Mouse (Mus musculus) heart, postnatal 36 days (tissue): ENCODE measurements around the gene Kera. TPM values are rescaled to one million over a fixed set of nuclear protein-coding genes. Genes with fewer than 3 reads are reported as not detected.
A peak's percentile ranks its signal among the peaks of the same experiment; 100 is the strongest.

Experiments used
- DNase-seq, 2 experiments: peaks; one replicate each; pipeline ENCODE4 v3.0.0; 2021 to 2022
- intact Hi-C: fragments of 180-260 bp; cut with DNase I; formaldehyde crosslinking; loops from one replicate; pipeline ENCODE4 v1.15.1; 2025
- total RNA-seq, 2 experiments: library from RNA; stranded (reverse); gene quantifications; 2 replicates each; pipeline ENCODE4 v1.2.3; 2021

Gene Kera
- total RNA-seq = not detected

- intact Hi-C loops = no loop called here
These were observed at the start of gene Kera for GRCm38 (mm10) chr10:97606579-97606978. Kera (plus strand) TSS chr10:97606879.

DNA sequence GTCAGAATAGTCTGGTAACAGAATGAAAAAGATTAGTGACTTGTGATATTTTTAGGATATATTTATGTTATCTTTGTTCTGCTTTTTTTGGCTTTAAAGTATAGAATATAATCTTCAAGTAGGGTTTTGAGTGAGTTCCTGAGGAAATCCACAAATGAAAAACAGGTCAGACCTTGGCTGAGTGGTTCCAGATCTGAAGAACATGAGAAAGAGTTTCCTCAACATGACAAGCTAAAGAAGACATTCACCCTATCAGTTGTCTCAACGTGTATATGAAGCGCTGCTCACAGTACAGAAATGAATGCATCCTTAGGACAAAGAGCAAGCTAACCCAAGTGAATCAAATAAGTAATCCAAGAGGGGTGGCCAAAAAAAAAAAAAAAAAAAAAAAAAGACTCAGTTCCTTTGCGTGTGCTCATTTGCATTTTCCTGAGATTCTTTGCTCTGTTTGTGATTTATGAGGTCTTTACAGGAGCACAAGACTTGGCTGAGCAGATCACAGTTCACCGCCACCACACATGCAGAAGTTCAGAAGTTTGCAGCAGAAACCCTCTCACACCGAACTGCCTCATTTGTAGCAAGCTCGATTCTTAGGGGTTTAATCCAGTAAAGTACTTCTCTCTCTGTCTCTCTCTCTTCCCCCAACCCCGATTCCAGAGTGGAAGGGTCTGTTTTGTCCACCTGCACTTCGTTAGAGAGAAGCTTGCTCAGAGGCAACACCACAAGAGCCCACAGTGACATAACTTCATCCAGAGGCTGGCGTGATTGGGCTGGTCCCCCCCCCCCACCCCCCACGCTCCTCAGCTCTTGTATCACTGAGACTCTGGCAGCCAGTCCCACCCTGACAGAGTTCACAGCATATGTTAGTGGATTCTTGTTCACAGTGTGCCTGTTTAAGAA, 41.5 kb upstream of the Kera start, which contains the start of gene Lum:
Gene Lum (plus strand): TSS at position 172 of the 900 bp plus-strand sequence.
- intact Hi-C loops = loop anchor here (5.0 kb wide), 2 partner anchors 102 to 188 kb away; no protein-coding TSS in a partner anchor
- no peak for DNase-seq

More at GRCm38 (mm10) chr10:97606579-97606978, at the start of gene Kera:
- DNase-seq = no peak

- peak in 1 of 2 experiments; percentile 34 for DNase-seq
- intact Hi-C loops = loop anchor here (2.0 to 5.0 kb wide), 3 partner anchors 85 to 190 kb away; no protein-coding TSS in a partner anchor
These were observed 39.1 kb upstream of the Kera start for GRCm38 (mm10) chr10:97567489-97568135.

- no peak for DNase-seq
- intact Hi-C loops = no loop called here
These were observed 24.0 kb upstream of the Kera start for GRCm38 (mm10) chr10:97582543-97583231.

DNA sequence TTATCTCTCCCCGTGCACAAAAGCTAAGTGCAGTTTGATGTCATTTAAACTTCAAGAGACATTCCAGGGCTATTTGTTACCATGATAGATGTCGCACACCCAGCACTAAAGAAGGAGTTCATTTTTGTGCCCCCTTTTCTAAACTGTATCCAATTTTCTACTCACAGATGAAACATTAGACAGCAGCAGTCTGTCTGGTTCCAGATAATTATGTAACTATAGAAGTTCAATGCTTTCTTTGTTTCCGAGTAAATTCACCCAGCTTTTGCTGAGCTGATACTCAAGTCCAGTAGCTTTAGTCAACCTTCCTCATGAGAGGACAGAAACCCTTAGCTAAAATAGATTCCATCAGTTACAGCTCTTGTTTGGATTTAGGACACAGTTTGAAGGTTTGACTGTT, 22.5 kb upstream of the Kera start:
- intact Hi-C loops = no loop called here
- DNase-seq = no peak

DNA sequence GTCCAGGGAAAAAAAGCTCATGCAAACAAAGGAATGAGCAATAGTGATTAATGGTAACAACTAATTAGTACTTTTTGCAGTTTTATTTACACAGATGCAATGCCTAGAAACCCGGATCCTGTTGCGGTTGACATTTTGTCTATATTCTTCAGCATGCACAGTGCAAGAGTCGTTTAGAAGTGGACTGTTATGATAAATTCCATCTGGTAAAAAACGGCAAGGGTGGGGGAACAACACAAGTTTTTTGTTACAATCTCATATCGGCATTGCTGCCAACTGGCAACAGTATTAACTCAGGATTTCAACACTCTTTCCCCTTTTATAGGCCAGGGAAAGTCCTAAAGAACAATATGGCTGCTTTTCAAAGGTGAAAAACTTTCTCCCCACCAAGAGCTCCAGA, 19.5 kb upstream of the Kera start:
- no peak for DNase-seq
- intact Hi-C loops = loop anchor here (5.0 kb wide), 2 partner anchors 80 to 105 kb away; no protein-coding TSS in a partner anchor

DNA sequence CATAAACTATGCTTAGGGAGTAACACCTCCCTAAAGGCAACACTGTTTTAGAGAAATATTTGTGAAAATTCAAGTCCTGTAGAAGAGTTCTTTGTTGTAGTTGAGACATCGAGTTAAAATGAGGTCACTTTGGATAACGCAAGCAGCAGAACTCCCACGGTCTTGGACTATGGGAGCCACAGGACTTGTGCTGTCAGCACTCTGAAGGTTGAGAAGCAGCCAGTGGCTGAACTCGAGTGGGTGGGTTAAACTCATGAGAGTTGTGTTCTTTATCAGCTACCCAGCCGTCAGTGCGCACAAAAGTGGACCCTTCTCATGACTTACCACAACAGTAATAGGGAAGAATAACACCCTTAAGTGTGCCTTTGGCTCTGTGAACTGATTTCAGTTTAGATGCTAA, 17.1 kb upstream of the Kera start:
- intact Hi-C loops = loop anchor here (5.0 kb wide), 2 partner anchors 78 to 107 kb away; no protein-coding TSS in a partner anchor
- peak; percentile 39 to 47 for DNase-seq

- intact Hi-C loops = no loop called here
- no peak for DNase-seq
These were observed 15.6 kb upstream of the Kera start for GRCm38 (mm10) chr10:97591036-97591435.

GRCm38 (mm10) chr10:97591685-97592084, 15.0 kb upstream of the Kera start:
- intact Hi-C loops = no loop called here
- no peak for DNase-seq

- intact Hi-C loops = no loop called here
- DNase-seq = no peak
These were observed 11.0 kb upstream of the Kera start for GRCm38 (mm10) chr10:97595680-97596079.

DNA sequence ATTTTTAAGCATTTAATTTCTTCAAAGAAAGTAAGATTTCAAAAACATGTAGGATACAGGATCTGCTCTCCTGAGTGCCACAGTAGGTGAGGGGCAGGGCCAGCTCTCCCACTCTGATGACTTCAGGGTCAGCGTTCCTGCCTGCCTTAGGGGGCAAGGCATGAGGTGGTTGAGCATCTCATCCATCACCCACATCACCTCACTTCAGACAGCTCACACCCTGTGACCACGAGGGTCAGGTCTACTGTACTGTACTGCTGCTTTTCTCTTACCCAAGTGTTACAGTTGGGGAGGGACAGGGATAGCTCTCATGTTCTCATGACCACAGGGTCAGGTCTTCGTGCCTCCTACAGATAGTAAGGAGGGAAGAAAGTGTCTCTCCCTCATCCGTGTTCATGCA, 4.9 kb upstream of the Kera start:
- intact Hi-C loops = no loop called here
- no peak for DNase-seq

GRCm38 (mm10) chr10:97603256-97603655, 3.4 kb upstream of the Kera start:
- intact Hi-C loops = no loop called here
- no peak for DNase-seq

DNA sequence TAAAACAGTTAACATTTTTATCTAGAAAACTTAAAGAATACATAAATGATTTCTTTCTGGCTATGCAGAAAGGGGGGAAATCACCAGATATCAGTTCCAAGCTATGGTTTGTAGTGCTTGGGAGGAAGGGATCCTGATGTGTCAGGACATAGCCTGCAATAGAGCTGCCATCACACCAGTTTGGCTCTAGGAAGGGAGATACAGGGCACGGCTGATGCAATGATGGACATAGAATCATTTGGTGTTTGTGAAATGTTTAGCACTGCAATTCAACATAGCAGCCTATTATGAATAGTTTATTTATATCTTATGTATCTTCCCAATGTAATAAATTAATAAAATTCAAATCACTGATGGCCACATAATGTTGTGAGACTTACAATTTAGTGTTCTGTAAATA, 15.6 kb downstream of the Kera start:
- intact Hi-C loops = no loop called here
- DNase-seq = no peak

GRCm38 (mm10) chr10:97624381-97624780, 17.7 kb downstream of the Kera start:
- DNase-seq = no peak
- intact Hi-C loops = no loop called here

DNA sequence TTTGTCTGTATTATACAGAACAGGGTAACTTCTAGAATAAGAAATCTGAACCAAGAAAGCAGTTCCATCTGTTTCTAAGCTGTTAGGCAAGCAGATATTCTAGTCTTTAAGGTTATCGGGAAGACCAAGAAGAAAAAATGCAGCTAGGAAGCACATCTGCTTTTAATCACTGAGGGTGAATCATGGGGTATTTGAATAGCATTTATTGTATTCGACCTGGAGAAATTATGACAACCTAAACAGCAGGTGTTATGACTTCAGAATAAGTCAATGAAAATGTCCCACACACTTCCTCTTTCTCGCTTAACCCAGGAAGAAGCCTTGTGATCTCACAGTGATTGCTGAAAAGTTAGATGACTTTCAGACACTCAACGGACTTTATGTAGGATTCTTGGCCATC, 18.4 kb downstream of the Kera start:
- no peak for DNase-seq
- intact Hi-C loops = no loop called here

DNA sequence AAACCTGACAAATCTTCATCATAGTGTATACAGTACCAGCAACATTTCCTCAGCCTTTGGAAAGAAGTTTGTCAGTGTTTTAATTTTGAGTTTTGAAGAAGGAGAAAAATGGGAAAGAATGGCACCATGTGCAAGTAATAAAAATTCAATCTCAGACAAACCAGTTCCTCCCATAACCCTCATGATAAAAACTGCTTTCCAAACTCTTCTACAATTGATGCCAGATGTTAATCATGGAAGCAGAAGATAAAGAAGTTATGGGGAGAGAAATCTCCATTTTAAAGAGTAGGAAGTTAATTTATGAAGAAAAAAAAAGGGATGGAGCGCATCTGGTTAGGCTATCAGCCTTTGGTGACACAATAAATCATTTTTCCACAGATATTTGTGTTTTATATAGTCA, 19.9 kb downstream of the Kera start:
- DNase-seq = no peak
- intact Hi-C loops = no loop called here

GRCm38 (mm10) chr10:97631061-97631460, 24.4 kb downstream of the Kera start:
- intact Hi-C loops = no loop called here
- no peak for DNase-seq

- DNase-seq = no peak
- intact Hi-C loops = no loop called here
These were observed 35.2 kb downstream of the Kera start for GRCm38 (mm10) chr10:97641926-97642325.

DNA sequence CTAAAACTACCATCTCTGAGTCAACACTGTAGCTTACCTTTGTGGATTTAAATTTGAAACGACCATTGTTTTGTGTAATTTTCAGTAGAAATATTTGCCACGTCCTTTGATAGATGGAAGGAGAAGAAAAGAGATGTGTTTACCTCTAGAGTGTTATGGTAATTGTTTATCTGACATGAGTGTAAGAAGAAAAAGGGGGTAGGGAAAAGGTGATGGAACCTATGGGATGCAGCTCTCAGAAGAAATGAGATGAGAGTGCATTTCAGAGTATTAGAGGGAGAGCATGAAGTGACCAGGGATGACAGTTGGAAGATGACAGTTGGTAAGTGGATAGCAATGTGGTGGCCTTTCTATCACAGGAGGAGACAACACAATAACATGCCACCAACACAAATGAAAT, 37.1 kb downstream of the Kera start, which contains the start of gene Epyc:
Gene Epyc (plus strand): TSS at position 301 of the 400 bp plus-strand sequence.
- intact Hi-C loops = no loop called here
- DNase-seq = no peak

DNA sequence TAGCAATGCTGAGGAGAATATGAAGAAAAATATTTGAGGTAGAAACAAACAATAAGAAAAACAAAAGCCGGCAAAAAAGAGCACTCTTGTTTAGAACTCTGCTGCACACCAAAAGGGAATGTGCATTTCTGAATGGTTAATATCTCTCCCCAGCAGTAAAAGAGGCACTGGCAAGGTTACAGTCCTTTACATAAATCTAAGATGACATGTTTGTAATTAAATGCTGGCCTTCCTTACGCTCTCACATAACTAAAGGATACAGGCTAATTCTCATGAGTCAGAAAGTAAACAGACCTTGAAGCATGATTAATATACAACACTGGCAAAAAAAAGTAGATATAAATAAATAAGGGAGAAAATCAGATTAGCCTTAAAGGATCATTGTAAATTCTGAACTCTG, 43.7 kb downstream of the Kera start:
- intact Hi-C loops = no loop called here

DNA sequence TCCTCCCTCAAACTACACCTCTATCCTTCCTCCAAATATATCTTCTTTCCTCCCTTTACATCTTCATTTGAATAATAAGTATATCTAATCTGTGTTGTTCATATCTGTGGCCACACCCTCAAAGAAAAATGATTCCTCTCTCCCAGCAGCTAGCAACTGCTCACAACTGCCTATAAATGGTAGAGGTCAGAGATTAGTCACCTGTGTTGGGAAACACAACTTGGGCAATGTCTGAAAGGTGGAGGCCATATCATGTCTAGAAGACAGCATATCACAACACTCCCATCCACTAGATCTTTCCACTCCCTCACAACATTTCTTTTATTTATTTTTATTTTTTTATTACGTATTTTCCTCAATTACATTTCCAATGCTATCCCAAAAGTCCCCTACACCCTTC, 52.8 kb downstream of the Kera start:
- intact Hi-C loops = no loop called here
- DNase-seq = no peak

More for the DNA sequence above, 43.7 kb downstream of the Kera start:
- DNase-seq = no peak
